Mouse (Mus musculus) heart, adult 2 months (tissue): ENCODE data around the gene Ace3.

Experiments
- CTCF ChIP-seq: fragments of 200-600 bp; IDR thresholded peaks from 2 replicates; pipeline ENCODE4 v1.8.1; 2022; ENCODE audit warnings: antibody characterized with exemption, mild to moderate bottlenecking, moderate library complexity
- POLR2A ChIP-seq: fragments of 200-500 bp; IDR thresholded peaks from 2 replicates; pipeline ENCODE4 v1.6.1; 2011; ENCODE audit warnings: mild to moderate bottlenecking, low read depth, low read length, control low read depth; ENCODE audit not compliant: insufficient read depth

DNA sequence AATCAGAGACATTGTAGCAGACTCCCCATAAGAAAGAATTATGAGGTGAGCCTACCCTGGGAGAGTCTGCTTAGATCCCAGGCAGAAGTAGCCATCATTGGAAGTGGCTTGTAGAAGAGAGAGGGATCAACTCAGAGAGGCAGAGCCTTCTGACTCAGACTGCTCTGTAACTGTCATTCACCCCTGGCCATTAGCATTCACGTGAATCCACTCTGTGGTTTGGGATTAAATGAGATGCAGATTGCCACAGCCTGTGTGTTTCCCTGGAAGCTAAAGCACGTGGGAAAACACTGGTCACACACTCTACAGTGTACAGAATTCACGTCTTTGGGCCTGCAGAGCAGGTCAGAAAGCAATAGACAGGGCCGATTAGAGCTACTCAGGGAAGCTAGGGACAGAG, 10.0 kb upstream of the Ace3 start:
- no peak for TF ChIP-seq CTCF
- TF ChIP-seq POLR2A = no peak
